Mouse (Mus musculus): Measurements from ENCODE around the gene Etnk1.
"Not testable (repeated sequence)": the region's sequence is repeated elsewhere in the genome, so short reads cannot be mapped to it uniquely, and the experiment has no call there.

Gene Etnk1

DNA sequence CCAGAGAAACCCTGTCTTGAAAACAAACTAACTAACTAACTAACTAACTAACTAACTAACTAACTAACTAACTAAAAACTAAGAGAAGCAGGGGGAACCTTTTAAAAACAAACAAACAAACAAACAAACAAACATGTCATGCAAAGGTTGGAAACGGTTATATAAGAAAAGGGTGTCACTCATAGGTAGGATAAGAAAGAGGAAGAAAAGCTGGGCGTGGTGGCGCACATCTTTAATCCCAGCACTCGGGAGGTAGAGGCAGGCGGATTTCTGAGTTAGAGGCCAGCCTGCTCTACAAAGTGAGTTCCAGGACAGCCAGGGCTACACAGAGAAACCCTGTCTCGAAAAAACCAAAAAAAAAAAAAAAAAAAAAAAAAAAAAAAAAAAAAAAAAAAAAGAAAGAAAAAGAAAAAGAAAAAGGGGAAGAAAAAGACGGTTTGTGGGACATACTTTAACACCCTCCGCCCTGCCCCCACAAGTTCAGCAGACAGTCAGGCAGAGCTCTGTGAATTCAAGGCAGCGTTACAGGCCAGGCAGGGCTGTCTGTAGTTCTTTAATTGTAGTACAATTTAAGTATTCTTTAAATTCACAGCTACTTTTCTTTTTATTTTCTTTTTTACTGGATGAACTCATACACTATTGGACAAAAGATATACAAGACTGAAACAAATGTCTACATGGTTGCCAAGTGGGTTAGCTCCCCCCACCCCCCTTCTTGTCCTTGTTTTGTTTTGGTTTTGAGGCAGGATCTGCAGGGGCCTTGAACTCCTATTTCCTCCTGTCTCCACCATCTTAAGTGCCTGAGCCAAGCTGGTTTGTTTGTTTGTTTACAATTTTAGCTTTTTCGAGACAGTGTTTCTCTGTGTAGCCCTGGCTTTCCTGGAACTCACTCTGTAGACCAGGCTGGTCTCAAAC lies 15.7 kb upstream of the Etnk1 start:
- DNase-seq, result not testable (repeated sequence)

DNA sequence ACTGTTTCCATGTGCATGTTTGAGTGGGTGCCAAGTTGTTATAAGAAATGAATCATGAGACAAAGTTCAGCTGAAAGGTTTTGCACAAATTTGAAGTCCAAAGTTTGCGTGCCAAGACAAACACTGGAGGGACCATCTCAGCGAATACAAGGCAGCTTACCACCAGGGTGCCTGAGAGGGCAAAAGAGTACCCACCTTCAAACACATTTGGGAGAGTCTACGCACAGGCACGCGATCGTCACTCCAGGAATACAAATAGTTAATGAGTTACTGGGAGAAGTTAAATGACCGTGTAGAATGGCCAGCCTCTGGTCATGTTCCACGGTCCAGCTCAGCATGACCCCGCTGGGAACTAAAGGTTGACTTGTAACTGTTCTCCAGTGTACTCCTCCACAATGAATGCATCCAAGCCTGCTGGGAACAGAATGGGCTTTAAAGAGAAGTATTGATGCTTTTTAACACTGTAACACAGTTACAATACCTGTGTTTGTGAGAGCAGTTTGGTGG lies 14.6 kb upstream of the Etnk1 start:
- DNase-seq, result no peak

DNA sequence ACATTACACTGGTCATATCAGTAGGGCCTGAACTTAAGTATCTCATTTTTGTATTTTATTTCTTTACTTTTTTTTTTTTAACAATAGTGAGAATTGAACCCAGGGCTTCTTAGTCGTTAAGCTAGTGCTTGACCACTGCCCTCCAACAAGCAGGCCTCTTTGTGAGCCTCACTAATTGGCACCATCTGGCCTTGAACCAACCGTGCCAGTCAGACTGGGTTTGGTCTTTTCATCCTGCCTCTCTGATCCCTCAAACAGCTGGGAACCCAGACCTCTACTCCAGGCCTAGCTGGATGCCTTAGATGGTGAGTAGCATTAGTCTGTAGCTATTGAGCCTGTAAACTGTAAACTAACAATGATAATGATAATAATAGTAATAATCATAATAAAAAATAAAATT lies 13.9 kb upstream of the Etnk1 start:
- DNase-seq, result no peak

DNA sequence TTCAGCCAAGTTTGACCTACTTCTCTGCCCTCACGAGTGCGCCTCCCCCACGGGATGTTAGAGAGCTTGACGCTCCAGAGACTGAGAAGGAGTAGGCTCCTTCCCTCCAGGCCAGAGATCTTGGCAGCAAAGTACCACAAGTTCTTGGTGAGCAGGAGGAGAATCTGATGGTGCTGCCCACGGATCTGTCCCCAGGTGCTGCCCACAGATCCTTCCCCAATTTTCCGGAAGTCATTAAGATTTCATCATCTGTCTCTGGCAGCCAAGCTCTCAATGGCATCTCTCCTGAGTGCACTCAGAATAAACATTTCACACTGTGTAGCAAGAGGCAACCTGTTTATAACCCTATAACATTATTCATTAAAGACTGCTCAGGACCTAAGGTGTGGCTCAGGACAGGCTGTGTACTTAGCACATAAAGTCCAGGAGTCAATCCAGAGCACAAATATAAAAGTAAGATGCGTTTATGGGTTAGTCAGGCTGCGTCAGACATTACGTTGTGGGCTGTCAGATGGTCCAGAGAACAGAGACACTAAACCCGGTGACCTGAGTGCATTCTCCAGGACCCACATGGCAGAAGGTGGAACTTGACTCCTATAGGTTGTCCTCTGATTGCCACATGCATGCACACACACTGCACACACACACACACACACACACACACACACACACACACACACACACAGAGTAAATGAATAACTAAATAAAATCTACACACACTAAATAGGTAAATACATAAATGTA lies 13.1 kb upstream of the Etnk1 start:
- DNase-seq, result no peak

DNA sequence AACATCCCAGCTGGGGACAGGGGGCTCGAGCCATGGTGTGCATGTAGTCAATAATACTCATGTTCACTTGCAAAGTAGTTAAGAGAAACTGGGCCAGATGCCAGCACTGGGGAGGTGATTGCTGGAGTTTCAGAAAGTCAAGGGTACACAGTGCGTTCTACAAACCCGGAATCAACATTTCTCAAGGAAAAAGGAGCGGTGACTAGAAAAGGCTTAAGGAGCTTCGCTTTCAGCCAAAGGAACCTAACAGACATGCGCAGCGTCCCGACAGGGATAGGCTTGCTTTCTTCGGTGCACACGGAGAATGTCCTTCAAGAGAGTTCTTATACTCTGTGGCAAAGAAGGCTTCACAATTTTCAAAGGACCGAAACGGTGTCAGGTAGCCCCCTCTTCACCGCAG lies 12.1 kb upstream of the Etnk1 start:
- no peak for DNase-seq

DNA sequence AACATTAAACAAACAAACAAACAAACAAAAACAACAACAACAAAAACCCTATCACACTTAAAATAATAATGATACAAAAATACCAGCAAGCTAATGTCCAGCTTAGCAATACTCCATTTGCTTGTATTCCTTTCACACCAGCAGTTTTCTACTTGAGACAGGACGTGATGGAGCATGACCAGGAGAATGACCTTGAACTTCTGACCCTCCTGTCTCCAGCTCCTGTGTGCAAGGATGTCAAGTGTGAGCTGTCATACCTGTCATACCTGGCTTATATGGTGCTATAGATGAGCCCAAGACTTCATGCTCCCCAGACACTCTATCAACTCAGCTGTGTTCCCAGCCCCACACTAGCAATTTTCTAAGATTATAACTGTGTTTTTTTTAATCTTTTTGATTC lies 11.0 kb upstream of the Etnk1 start:
- DNase-seq, result no peak

DNA sequence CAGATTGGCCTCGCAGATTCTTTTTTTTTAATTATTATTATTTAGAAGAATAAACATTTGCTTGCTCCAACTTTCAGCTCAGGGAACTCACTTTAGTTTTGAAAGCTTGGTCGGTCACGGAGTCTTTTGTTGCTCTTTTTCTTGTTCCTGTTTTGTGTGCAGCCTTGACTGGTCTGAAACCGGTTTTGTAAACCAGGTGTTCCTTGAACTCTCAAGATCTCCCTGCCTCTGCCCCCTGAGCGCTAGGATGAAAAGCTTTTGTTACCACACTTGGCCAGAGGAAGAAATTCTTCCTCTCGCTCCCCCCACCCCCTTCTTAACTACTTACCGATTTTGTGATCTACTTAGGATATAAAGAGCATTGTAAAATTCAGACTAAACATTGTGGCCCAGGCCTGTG lies 10.3 kb upstream of the Etnk1 start:
- no peak for DNase-seq

DNA sequence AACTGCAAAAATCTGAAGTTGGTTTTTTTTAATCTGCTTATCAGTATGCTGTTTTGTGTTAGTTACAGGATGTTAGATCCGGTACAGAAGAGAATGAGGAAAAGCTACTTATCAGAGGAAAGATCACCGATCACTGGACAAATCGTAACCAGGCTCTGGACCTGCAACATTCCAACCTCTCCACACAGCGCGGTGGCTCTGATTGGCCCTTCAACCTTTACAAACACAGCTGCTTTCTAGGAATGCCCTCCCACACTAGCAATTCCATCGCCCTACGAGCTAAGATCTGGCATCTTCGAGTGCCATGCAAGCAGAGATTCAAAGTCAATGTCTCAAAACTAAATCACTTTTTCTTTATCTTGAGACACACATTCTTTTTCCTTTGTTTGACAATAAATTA lies 9.6 kb upstream of the Etnk1 start:
- DNase-seq, result no peak

DNA sequence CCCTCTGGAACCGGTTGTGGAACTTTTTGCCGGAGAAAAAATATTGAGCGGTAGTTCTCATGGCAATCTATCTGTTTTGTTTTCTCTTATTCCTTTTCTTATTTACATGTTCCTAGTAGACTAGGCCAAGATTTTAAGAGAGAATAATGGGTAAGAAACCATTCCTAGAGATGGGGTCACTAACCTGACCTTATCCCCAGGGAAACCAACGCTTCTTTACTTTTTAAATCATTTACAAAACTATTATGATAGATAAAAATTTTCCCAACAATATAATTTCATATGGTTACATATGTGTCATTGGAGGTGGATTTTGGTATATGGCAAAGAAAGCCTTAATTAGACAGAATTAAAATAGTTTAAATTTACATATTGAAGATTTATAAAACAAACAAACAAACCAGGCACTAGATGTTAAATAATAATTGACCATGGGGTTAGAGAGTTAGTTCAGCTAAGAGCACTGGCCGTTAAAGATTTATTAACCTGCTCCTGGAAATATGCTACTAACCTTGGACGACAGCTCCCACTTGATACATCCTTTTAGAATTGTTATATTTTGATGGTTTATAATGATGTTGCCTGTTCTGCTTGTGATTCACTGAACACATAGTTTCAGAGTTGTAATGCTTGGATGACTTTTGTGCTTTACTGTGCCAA lies 6.3 kb upstream of the Etnk1 start:
- no peak for DNase-seq

DNA sequence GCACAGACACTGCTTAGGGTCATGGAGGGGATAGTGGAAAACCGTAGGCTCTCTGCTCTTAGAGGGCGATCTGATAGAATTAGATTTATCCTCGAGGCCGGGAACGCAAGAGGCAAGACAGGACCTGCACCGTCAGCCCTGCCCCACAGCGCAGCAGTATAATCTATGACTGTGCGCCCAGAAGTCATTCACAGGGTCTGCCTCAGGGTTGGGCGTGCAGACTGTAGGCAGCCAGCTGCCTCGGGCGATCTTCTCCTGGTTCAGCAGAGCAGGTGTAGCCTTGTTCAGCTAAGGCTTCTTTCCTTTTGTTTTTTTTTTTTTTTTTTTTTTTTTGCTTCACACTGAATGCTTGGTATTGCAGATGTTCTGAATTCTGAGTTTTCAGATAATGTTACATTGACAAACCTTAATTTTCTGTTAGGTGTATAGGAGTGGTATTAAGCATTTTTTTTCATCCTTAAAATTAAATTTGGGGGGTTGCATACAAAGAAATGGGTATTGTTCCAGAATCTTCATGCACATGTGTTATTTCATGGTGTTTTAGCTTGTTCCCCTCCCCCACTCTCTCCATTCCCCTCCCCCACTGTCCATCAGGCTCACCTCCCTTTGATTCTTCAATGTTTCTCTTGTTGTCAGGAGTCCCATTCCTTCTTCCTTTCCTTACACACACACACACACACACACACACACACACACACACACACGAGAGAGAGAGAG lies 4.7 kb upstream of the Etnk1 start:
- DNase-seq, result no peak

DNA sequence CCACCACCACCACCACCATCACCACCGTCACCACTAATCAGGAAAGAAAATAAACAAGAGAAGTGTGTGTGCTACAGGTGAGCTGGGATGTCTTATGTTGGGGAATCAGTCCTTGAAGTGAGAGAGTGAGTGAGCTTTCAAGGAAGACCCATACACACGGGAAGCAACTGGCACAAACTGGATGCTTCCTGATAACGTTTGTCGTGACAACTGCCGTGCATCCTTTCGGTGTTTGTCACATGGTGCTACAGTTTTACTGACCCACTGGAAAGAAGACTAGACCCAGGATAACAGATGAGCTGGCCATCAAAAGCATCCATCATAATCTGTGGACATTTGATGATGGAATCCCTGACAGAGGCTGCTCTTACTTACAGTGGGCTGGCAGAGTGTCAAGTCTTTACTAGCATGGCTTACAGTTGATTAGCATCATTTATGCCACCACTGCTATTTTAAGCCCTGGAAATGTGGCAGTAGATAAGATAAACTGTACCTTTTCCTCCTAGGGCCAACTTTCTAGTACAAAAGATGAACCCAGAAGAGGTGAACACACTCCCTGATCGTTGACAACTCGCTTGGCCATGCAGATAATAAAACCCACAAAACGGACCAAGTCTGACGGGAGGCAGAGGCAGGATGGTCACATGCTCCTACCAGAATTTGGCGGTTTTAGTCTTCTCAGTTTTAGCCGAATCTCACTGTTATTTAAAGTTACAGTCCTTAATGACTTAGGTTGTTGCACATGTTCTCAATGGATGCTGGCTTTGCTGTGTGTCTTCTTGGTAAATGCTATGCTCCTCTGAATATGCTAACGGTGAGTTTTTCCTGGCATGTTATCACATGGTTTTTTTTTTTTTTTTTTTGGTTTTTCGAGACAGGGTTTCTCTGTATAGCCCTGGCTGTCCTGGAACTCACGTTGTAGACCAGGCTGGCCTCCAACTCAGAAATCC lies 2.8 kb upstream of the Etnk1 start:
- DNase-seq, result no peak

DNA sequence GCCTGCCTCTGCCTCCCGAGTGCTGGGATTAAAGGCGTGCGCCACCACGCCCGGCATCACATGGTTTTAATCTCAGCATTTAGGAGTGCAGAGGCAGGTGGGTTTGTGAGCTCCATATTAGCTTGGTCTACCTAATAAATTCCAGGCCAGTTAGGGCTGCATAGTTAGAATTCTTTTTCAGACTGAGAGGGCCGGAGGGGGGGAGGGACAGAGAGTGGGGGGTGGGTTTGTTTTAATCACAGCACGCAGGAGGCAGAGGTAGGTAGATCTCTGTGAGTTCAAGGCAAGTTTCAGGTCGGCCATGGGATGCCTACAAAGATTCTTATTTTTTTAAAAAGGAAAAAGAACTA lies 2.1 kb upstream of the Etnk1 start:
- DNase-seq, result no peak

DNA sequence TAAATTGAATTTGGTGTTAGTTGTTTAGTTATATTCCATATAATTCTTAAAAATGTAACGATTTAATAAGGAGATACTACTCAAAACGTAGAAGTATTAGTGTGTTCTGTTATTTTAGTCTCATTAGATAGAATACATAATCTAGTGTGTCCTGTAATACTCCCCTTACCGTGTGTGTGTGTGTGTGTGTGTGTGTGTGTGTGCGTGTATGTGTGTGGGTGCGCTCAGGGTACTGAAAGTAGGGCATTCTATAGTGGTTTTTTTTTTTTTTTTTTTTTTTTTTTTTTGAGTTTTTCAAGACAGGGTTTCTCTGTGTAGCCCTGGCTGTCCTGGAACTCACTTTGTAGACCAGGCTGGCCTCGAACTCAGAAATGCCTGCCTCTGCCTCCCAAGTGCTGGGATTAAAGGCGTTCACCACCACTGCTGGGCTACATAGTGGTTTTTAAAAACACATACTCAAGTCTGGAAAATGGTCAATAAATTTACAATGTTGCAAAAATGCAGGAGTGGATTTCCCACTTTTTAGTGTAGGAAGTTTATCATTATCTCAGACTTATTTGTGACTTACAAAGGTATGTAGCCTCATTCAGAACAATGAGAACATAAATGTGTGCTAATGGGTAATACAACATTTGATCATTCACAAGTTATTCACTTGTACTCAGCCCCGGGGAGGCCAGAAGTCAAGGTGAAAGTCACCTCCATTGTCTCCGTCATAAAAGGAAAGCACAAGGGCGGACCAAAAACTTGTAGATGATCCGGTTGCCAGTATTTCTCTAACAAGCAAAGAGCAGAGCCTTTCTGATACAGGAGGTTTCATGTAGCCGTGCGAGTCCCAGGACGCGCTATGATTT lies 1.4 kb upstream of the Etnk1 start:
- DNase-seq, result no peak

DNA sequence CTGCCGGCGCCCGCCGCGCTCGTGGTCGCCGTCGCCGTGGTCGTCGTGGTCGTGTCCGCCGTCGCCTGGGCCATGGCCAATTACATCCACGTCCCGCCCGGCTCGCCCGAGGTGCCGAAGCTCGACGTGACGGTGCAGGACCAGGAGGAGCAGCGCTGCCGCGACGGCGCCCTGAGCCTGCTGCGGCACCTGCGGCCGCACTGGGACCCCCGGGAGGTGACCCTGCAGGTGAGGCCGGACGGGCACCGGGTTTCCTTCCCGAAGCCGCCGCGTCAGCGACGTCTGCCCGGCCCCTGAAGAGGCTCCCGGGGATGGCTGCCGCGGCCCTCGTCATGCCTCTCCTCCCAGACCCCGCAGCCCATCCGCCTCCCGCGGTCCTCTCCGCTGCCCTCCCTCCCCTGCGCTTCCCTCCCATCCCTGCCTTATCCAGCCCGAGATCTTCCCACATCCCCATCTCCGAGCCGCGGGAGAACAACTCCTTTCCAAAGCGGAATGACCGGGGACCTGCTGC lies 443 bp downstream of the Etnk1 start:
- DNase-seq, result no peak

DNA sequence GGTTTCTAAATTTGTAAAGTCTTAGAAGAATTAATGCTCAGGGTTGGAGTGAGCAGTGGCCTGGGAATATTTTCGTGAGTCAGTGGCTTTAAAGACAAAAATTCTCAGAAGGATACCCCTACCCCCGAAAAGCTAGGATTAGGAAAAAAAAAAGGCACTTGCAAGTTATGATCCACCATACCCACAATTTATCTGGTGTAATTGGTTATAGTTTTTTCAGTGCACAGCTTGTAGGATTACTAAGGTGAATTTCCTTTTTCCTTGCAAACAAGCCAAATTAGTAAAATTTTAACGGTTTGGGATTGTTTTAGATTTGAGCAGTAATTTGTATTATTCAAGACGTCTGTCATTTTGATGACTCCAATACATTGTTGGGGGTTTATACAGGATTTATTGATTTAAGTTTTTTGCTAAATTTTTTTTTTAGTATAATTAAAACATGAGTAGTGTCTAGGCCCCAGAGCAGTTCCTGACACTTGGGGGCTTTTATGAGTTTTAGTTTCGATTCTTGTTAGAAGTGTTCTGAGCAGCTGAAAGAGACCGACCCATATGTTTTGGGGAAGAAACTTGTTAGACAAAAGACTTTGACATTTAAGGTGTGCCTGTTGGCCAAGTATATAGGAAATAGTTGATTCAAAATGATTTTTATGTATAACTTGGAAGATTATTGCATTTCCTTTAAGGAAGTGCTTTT lies 1.1 kb downstream of the Etnk1 start:
- DNase-seq, result no peak

DNA sequence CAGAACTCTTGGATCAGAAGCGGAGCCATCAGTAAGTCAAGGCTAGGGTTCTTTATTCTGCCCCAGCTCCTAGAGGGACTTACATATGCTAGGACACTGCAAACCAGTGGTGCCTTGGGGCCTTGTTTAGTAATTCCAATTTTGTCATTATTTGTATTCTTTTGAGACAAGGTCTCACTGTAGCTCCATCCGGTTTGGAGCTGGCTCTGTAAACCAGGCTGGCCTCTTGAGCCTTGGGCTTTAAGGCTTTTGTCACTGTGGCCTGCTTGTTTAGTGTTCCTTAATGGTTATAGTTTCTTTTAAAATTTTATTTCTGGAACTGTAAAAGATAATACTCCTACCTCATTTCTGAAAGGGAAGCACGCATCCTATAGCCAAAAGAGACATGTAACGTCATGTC lies 2.4 kb downstream of the Etnk1 start:
- DNase-seq, result no peak

DNA sequence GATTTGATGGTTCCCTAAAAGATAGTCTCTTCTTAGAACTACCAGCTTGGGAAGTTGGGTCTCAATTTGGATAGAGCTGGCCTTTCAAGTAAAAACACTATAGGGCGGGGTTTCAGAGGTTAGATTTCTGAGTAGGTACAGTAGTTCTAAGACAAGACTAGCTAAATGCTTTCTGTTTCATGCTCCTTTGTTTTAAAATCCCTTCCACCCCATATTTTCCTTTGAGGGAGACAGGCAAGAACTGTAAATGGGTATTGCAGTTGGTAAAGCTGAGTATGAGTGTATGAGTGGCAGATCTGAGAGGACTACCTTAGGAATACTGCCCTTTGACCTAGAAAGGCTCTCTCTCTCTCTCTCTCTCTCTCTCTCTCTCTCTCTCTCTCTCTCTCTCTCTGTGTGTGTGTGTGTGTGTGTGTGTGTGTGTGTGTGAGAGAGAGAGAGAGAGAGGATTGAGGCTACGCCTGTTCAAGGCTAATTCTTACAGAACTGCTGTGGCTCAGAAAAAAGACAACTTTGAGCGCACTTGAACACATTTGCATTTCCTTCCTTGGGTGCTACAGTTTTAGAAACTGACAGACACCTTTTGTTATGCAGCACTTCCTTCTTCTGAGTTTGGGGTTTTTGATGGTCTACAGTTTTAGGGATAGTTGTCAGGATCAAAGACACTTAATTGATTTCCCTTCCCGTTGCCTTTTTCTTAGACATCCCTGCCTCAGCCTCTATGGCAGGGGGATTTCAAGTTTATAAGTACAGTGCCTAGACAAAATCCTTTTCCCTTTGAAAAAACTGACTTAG lies 3.3 kb downstream of the Etnk1 start:
- DNase-seq, result no peak

DNA sequence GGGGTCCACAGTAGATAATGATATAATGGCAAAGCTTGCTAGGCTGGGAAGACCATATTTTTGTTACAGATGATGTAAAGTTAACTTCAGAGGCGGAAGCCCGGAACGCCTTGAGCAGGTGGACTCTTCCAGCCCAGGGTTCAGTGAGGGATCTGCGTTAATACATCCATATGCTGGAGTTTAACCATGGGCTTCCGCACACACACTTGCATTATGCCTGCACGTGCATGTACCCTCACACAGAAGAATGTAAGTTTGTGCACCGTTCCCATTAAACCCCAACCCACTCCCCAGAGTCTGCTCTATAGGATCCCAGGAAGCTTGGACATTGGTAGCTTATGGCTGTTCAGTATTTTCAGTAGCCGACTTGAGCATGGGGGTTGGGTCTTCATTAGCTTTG lies 4.0 kb downstream of the Etnk1 start:
- no peak for DNase-seq
